Mouse (Mus musculus) erythroblast, embryonic 14.5 days (primary cell): ENCODE measurements around the gene Fuom. TPM values are rescaled to one million over a fixed set of nuclear protein-coding genes. Genes with fewer than 3 reads are reported as not detected.
"Not testable (repeated sequence)": the region's sequence is repeated elsewhere in the genome, so short reads cannot be mapped to it uniquely, and the experiment has no call there.

Source experiments
- H3K27me3 ChIP-seq: 2 replicates; pipeline ENCODE4 v1.6.1; 2012; ENCODE audit warnings: inconsistent platforms; ENCODE audit not compliant: control insufficient read depth
- H3K36me3 ChIP-seq: 2 replicates; pipeline ENCODE4 v1.6.1; 2012; ENCODE audit warnings: mild to moderate bottlenecking, inconsistent platforms; ENCODE audit not compliant: control insufficient read depth
- H3K4me1 ChIP-seq: 2 replicates; pipeline ENCODE4 v1.6.1; 2012; ENCODE audit warnings: inconsistent platforms; ENCODE audit not compliant: control insufficient read depth
- H3K4me3 ChIP-seq: replicated peaks from 2 replicates; pipeline ENCODE3; 2012; ENCODE audit warnings: moderate library complexity, mild to moderate bottlenecking, inconsistent platforms
- H3K9me3 ChIP-seq: 2 replicates; pipeline ENCODE4 v1.6.1; 2012; ENCODE audit warnings: low read length, inconsistent platforms, mixed read lengths; ENCODE audit not compliant: control insufficient read depth
- GATA1 ChIP-seq: IDR thresholded peaks from 2 replicates; pipeline ENCODE4 v1.6.1; 2012; ENCODE audit warnings: low read length, inconsistent platforms, mixed read lengths
- TAL1 ChIP-seq: IDR thresholded peaks from 3 replicates; pipeline ENCODE4 v1.6.1; 2012; ENCODE audit warnings: low read length, inconsistent platforms, mixed read lengths
- polyA plus RNA-seq: library from polyadenylated mRNA; stranded (reverse); fragments of >175 nt; gene quantifications from 2 replicates; pipeline ENCODE4 v1.2.3, GENCODE M21; 2012

The Fuom gene
- polyA plus RNA-seq = 1.0 and 2.8 TPM in 2 replicates

DNA sequence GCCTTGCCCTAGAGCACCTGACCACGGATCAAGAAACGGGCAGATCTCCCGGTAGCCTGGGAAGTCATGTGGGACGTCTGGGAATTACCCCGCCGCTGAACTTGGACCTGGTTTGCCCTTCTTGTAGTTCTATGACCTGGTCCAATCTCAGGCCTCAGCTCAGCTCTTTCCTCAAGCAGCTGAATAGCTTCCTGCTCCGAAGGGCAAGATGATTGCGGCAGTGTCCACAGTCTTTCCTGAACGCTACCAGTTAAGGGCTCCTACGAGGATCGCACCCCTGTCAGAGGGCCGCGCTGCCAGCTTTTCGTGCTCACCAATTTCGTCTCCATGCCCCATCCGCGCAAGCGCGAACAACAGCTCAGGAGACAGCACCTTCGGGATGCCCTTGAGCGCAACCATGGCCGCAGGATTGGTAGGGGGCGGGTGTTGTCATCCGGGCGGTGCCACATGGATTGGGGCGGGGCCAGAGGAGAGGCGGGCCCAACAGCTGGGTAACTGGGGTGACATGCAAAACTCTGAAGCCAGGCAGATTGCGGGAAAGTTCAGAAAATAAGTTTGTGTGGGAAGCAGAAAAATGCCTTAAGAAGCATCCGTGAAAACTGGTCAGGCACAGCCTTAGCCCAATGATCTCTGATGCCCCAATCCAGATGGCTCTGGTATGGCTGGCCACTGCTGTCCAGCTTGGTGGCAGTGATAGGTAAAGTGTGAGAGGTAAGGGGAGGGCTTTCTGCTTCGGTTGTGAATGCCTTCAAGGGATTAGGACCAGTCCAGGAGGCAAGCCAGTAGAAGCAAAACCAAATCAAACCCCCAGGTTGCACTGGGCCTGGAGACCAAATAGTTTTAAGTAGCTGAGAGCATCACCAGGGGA, at the start of gene Fuom:
TSS of gene Fuom (minus strand) at position 449 of the 868 bp plus-strand sequence.
- peak within 1 kb of the TSS; percentile 57 for H3K4me3 ChIP-seq
- no peaks in the 10 kb centered on the region for H3K9me3 ChIP-seq
- no peaks in the 10 kb centered on the region for H3K27me3 ChIP-seq
- H3K36me3 ChIP-seq = peaks cover 15% of the 10 kb centered on the region
- H3K4me1 ChIP-seq = peaks cover 19% of the 10 kb centered on the region
- TF ChIP-seq GATA1 (no peak), TAL1 (no peak)

DNA sequence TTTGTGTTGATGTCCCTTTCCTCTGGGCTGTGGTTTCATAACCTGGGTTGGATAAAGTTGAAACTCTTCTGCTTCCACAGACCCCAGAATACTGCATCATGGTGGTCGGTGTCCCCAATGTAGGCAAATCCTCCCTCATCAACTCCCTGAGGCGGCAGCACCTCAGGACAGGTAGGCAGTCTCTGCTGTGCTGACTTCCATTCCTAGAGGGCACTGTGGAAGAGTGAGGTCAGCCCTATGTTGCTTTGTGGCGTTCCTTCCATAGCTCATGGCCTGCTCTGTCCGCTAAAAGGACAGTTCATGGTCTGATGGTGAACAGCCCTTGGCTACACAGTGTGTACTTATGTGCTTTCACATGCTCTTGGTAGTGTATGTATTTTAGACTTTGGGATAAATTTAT, 42.3 kb upstream of the Fuom start:
- Histone ChIP-seq H3K27me3 (no peaks in the 10 kb centered on the region), H3K9me3 (no peaks in the 10 kb centered on the region), H3K4me3 (no peak overlapping the region), H3K4me1 (no peaks in the 10 kb centered on the region; the same call in none of the 2 replicates), H3K36me3 (peaks cover 37% of the 10 kb centered on the region)
- TF ChIP-seq GATA1 (no peak), TAL1 (no peak)

DNA sequence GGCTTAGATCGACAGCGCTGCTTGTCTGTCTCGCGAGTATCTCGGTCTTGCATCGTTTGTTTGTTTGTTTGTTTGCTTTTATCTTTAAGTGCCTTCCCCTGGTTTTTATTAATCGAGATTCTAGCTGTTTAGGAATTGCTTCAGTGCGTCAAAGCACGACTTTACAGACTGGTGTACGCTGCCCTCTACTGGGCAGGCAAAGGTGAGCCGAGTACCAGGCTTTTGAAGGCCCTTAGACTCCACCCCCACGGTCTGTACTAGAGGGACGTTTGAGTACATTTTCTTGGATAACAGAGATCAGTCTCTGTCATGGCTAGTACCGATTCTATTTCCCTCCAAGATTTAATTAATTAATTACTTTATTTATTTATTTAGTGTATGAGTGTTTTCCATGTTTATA, 39.1 kb upstream of the Fuom start:
- TF ChIP-seq GATA1 = no peak
- TF ChIP-seq TAL1 = no peak
- peaks cover 17% of the 10 kb centered on the region for H3K36me3 ChIP-seq
- H3K9me3 ChIP-seq = no peaks in the 10 kb centered on the region
- no peaks in the 10 kb centered on the region for H3K27me3 ChIP-seq
- peaks cover 13% of the 10 kb centered on the region for H3K4me1 ChIP-seq
- no peak overlapping the region for H3K4me3 ChIP-seq

DNA sequence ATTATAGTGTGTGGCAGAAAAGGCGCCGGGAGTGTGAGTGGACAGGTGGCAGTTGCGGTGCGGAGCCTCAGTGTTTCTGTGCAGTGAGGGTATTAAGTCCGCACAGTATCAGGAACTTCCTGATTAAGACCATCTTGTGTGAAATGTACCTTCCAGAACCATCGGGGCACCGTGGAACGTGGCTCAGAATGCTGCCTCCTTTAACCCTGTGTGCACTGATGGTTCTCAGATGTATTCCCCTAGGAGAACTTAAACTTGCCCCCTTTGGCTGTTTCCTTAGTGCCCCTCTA, 35.7 kb upstream of the Fuom start:
- H3K4me3 ChIP-seq = peak overlapping the region; percentile 86
- no peaks in the 10 kb centered on the region for H3K27me3 ChIP-seq
- H3K4me1 ChIP-seq = peaks cover 13% of the 10 kb centered on the region
- no peaks in the 10 kb centered on the region for H3K9me3 ChIP-seq
- TF ChIP-seq TAL1 (no peak), GATA1 (no peak)
- no peaks in the 10 kb centered on the region for H3K36me3 ChIP-seq

DNA sequence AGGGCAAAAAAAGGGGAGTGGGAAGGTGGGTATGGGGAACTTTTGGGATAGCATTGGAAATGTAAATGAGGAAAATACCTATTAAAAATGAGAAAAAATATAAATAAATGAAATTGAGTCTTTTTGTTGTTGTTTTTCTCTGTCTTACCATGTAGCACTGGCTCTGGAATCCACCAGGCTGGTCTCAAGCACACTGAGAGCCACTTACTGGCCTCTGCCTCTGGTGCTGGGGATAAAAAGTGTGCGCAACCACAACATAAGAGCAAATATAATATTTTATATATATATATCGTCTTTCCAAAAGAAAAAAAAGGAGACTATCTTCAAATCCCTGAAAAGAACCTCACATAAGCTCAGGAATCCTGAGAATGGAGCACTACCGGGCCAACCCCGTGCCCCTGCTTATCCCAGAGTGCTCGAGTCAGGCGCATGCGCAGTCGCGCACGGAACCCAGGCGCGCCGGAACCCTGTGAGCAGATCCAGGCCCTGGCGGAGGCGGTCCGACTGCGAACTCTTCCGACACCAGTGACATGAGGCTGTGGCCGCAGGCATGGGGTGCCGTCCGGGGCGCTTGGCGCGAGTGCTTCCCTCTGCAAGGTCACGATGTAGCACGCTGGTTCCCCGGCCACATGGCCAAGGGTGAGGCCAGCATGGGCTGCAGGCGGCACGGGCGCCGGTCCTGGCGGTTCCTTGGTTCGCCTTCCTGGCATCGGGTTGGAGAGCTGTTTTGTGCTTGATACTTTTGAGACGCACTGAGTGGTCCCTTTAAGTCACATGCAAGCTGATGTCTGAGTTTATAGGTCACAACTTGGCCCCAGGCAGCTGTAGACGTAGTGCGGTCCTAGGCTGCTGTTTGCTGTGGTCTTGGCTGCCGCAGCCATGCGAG, 35.1 kb upstream of the Fuom start, which contains the start of gene Mtg1:
TSS of gene Mtg1 (plus strand) at position 430 of the 886 bp plus-strand sequence.
- peak within 1 kb of the TSS; percentile 86 for H3K4me3 ChIP-seq
- H3K36me3 ChIP-seq = no peaks in the 10 kb centered on the region
- TF ChIP-seq TAL1 = no peak
- no peak for TF ChIP-seq GATA1
- peaks cover 13% of the 10 kb centered on the region for H3K4me1 ChIP-seq
- H3K9me3 ChIP-seq = no peaks in the 10 kb centered on the region
- H3K27me3 ChIP-seq = no peaks in the 10 kb centered on the region

DNA sequence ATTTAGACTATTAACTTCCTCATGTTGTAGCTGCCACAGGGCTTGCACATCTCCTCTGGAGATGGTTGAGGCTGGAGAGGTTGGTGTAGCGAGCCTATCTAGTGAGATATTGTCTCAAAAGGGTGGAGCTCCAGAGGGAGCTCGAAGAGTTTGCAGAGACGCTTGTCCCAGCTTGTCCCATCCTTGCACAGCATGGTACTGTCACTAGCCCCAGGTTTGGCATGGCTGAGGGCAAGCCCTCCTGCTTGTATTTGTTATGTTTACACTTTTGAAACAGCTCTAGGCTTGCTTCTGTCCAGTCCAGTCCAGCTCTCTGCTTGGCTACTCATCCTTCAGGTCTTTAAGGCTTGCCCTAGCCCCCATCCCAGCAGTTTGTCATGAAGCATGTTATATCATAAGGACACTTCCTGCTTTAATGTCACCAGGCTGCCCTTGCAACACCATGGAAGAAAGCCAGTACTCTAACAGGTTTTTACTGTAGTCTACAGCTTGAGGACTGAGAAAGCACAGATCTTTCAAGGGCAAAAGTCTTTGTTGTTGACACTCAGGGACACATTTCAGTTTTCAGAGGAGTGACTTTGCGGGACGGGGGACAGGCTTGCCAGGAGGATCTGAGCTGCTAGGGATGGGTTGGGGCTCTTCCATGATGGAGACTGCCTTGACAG, 33.0 kb upstream of the Fuom start:
- TF ChIP-seq TAL1 = no peak
- no peak for TF ChIP-seq GATA1
- H3K27me3 ChIP-seq = no peaks in the 10 kb centered on the region
- no peaks in the 10 kb centered on the region for H3K9me3 ChIP-seq
- no peaks in the 10 kb centered on the region for H3K36me3 ChIP-seq
- H3K4me1 ChIP-seq = peaks cover 13% of the 10 kb centered on the region
- no peak overlapping the region for H3K4me3 ChIP-seq

- not testable (repeated sequence) for H3K9me3 ChIP-seq, H3K4me3 ChIP-seq, H3K27me3 ChIP-seq, H3K36me3 ChIP-seq
- H3K4me1 ChIP-seq = peaks cover 13% of the 10 kb centered on the region
Observed at GRCm38 (mm10) chr7:140134033-140134432, 31.8 kb upstream of the Fuom start.

- H3K9me3 ChIP-seq, H3K4me3 ChIP-seq, H3K27me3 ChIP-seq, H3K4me1 ChIP-seq, H3K36me3 ChIP-seq: not testable (repeated sequence)
Observed at GRCm38 (mm10) chr7:140132184-140132583, 29.9 kb upstream of the Fuom start.

GRCm38 (mm10) chr7:140127911-140128310, 25.7 kb upstream of the Fuom start:
- no peaks in the 10 kb centered on the region for H3K9me3 ChIP-seq
- H3K36me3 ChIP-seq = no peaks in the 10 kb centered on the region; the same call in 1 of the 2 replicates
- TF ChIP-seq GATA1 (no peak), TAL1 (no peak)
- H3K4me1 ChIP-seq = peaks cover 27% of the 10 kb centered on the region
- no peaks in the 10 kb centered on the region for H3K27me3 ChIP-seq
- no peak overlapping the region for H3K4me3 ChIP-seq
